Mouse (Mus musculus) MEL (cell line): ENCODE results near the gene 0610010K14Rik. TPM values are rescaled to one million over a fixed set of nuclear protein-coding genes. Genes with fewer than 3 reads are reported as not detected.
A peak's percentile ranks its signal among the peaks of the same experiment; 100 is the strongest.

Source experiments
- DNase-seq: peaks from one replicate; pipeline ENCODE4 v3.0.0; 2011; ENCODE audit warnings: low read depth, low spot score
- H3K27ac ChIP-seq: 2 replicates; pipeline ENCODE4 v1.5.1; 2012; ENCODE audit warnings: low read depth, mild to moderate bottlenecking, control low read depth, low read length, moderate library complexity; ENCODE audit not compliant: control insufficient read depth
- H3K27me3 ChIP-seq, 2 experiments: fragments of 150-350 bp in 1 of 2; sonication (generic) in 1 of 2; 2 replicates each; pipeline ENCODE4 v1.6.1; 2012; ENCODE audit warnings: low read length in 2 of 2, mild to moderate bottlenecking in 2 of 2, improper control_type of control experiment in 1 of 2, moderate library complexity in 1 of 2; ENCODE audit not compliant: insufficient read depth in 2 of 2, control insufficient read depth in 1 of 2
- H3K36me3 ChIP-seq, 2 experiments: 2 replicates each; pipeline ENCODE4 v1.6.1; 2012 to 2014; ENCODE audit warnings: low read length in 2 of 2, improper control_type of control experiment in 1 of 2, inconsistent platforms in 1 of 2, mild to moderate bottlenecking in 1 of 2; ENCODE audit not compliant: insufficient read depth in 2 of 2, control insufficient read depth in 1 of 2
- H3K4me1 ChIP-seq, 2 experiments: fragments of 150-350 bp in 1 of 2; sonication (generic) in 1 of 2; 2 replicates each; pipeline ENCODE4 v1.6.1; 2012; ENCODE audit warnings: low read length in 2 of 2, improper control_type of control experiment in 1 of 2, mild to moderate bottlenecking in 1 of 2; ENCODE audit not compliant: insufficient read depth in 2 of 2, control insufficient read depth in 1 of 2
- H3K4me3 ChIP-seq, 2 experiments: fragments of 150-350 bp in 1 of 2; sonication (generic) in 1 of 2; 2 replicates each; pipeline ENCODE4 v1.5.1; 2012; ENCODE audit warnings: low read depth in 2 of 2, low read length in 2 of 2, mild to moderate bottlenecking in 2 of 2, moderate library complexity in 2 of 2, control low read depth in 1 of 2, improper control_type of control experiment in 1 of 2; ENCODE audit not compliant: control insufficient read depth in 1 of 2, insufficient read depth in 1 of 2
- H3K79me2 ChIP-seq: 2 replicates; pipeline ENCODE4 v1.6.1; 2012; ENCODE audit warnings: mild to moderate bottlenecking, low read length, moderate library complexity; ENCODE audit not compliant: control insufficient read depth, poor library complexity, insufficient read depth
- H3K9ac ChIP-seq: 2 replicates; pipeline ENCODE4 v1.6.1; 2012; ENCODE audit warnings: low read depth, mild to moderate bottlenecking, control low read depth, low read length, moderate library complexity; ENCODE audit not compliant: control insufficient read depth, poor library complexity, severe bottlenecking
- H3K9me3 ChIP-seq: fragments of 150-350 bp; sonication (generic); replicated peaks from 2 replicates; pipeline ENCODE4 v1.6.1; 2012; ENCODE audit warnings: mild to moderate bottlenecking, low read length, improper control_type of control experiment, moderate library complexity; ENCODE audit not compliant: insufficient read depth
- BHLHE40 ChIP-seq: IDR thresholded peaks from 2 replicates; pipeline ENCODE4 v1.6.1; 2012; ENCODE audit warnings: low read depth, mild to moderate bottlenecking, inconsistent platforms, low read length, improper control_type of control experiment, borderline replicate concordance
- CHD1 ChIP-seq: IDR thresholded peaks from 2 replicates; pipeline ENCODE4 v1.6.1; 2012; ENCODE audit warnings: low read depth, mild to moderate bottlenecking, inconsistent platforms, low read length, improper control_type of control experiment
- CHD2 ChIP-seq: IDR thresholded peaks from 2 replicates; pipeline ENCODE4 v1.6.1; 2011; ENCODE audit warnings: low read length, improper control_type of control experiment
- CTCF ChIP-seq, 3 experiments: IDR thresholded peaks in 2 of 3; conservative IDR thresholded peaks in 1 of 3; 2 replicates each; pipeline ENCODE4 v1.5.1; 2011 to 2012; ENCODE audit warnings: low read length in 3 of 3, low read depth in 2 of 3, mild to moderate bottlenecking in 2 of 3, improper control_type of control experiment in 1 of 3, inconsistent platforms in 1 of 3, mixed read lengths in 1 of 3, moderate library complexity in 1 of 3; ENCODE audit not compliant: control insufficient read depth in 1 of 3, insufficient read depth in 1 of 3, poor library complexity in 1 of 3, severe bottlenecking in 1 of 3
- E2F4 ChIP-seq: IDR thresholded peaks from 2 replicates; pipeline ENCODE4 v1.6.1; 2011; ENCODE audit warnings: low read depth, low read length, improper control_type of control experiment, borderline replicate concordance
- EP300 ChIP-seq, 2 experiments: IDR thresholded peaks; 2 replicates each; pipeline ENCODE4 v1.6.1; 2011; ENCODE audit warnings: improper control_type of control experiment in 2 of 2, low read length in 2 of 2, low read depth in 1 of 2, mild to moderate bottlenecking in 1 of 2
- GABPA ChIP-seq: IDR thresholded peaks from 2 replicates; pipeline ENCODE4 v1.6.1; 2012; ENCODE audit warnings: low read depth, mild to moderate bottlenecking, inconsistent platforms, low read length, improper control_type of control experiment, moderate library complexity
- GATA1 ChIP-seq: IDR thresholded peaks from 2 replicates; pipeline ENCODE4 v1.6.1; 2011; ENCODE audit warnings: low read depth, low read length, improper control_type of control experiment
- HCFC1 ChIP-seq: IDR thresholded peaks from 2 replicates; pipeline ENCODE4 v1.6.1; 2012; ENCODE audit warnings: low read depth, mild to moderate bottlenecking, inconsistent platforms, low read length, improper control_type of control experiment, moderate library complexity
- JUND ChIP-seq: IDR thresholded peaks from 2 replicates; pipeline ENCODE4 v1.6.1; 2011; ENCODE audit warnings: low read depth, mild to moderate bottlenecking, improper control_type of control experiment, low read length
- KAT2A ChIP-seq: conservative IDR thresholded peaks from 2 replicates; pipeline ENCODE4 v1.6.1; 2012; ENCODE audit warnings: low read depth, low read length, improper control_type of control experiment, inconsistent platforms
- MAFK ChIP-seq: IDR thresholded peaks from 2 replicates; pipeline ENCODE4 v1.6.1; 2011; ENCODE audit warnings: low read depth, mild to moderate bottlenecking, low read length, improper control_type of control experiment, borderline replicate concordance
- MAZ ChIP-seq: IDR thresholded peaks from 2 replicates; pipeline ENCODE4 v1.6.1; 2012; ENCODE audit warnings: low read depth, mild to moderate bottlenecking, inconsistent platforms, low read length, improper control_type of control experiment
- MEF2A ChIP-seq: IDR thresholded peaks from 2 replicates; pipeline ENCODE4 v1.6.1; 2014; ENCODE audit warnings: low read depth, mild to moderate bottlenecking, inconsistent platforms, low read length, improper control_type of control experiment; ENCODE audit not compliant: poor library complexity, insufficient replicate concordance, severe bottlenecking; ENCODE audit errors: extremely low read depth
- MXI1 ChIP-seq: IDR thresholded peaks from 2 replicates; pipeline ENCODE4 v1.6.1; 2011; ENCODE audit warnings: mild to moderate bottlenecking, low read depth, low read length, improper control_type of control experiment
- MYB ChIP-seq: IDR thresholded peaks from 2 replicates; pipeline ENCODE4 v1.6.1; 2011; ENCODE audit warnings: mild to moderate bottlenecking, low read depth, low read length, improper control_type of control experiment
- NRF1 ChIP-seq: IDR thresholded peaks from 2 replicates; pipeline ENCODE4 v1.6.1; 2014; ENCODE audit warnings: low read depth, mild to moderate bottlenecking, inconsistent platforms, low read length, improper control_type of control experiment, moderate library complexity; ENCODE audit not compliant: poor library complexity, insufficient read depth, severe bottlenecking
- POLR2AphosphoS2 ChIP-seq: IDR thresholded peaks from 2 replicates; pipeline ENCODE4 v1.6.1; 2011; ENCODE audit warnings: low read length, improper control_type of control experiment
- RAD21 ChIP-seq: IDR thresholded peaks from 2 replicates; pipeline ENCODE4 v1.6.1; 2011; ENCODE audit warnings: mild to moderate bottlenecking, low read depth, low read length, improper control_type of control experiment
- RCOR1 ChIP-seq: IDR thresholded peaks from 2 replicates; pipeline ENCODE4 v1.6.1; 2012; ENCODE audit warnings: low read depth, mild to moderate bottlenecking, inconsistent platforms, low read length, improper control_type of control experiment
- SIN3A ChIP-seq: IDR thresholded peaks from 2 replicates; pipeline ENCODE4 v1.6.1; 2012; ENCODE audit warnings: low read length, improper control_type of control experiment, inconsistent platforms
- TAL1 ChIP-seq: IDR thresholded peaks from 2 replicates; pipeline ENCODE4 v1.6.1; 2012; ENCODE audit warnings: mild to moderate bottlenecking, inconsistent platforms, low read length, moderate library complexity, mixed read lengths
- TBP ChIP-seq: IDR thresholded peaks from 2 replicates; pipeline ENCODE4 v1.8.0; 2011; ENCODE audit warnings: low read depth, low read length, improper control_type of control experiment
- TCF12 ChIP-seq: IDR thresholded peaks from 2 replicates; pipeline ENCODE4 v1.6.1; 2014; ENCODE audit warnings: low read depth, mild to moderate bottlenecking, inconsistent platforms, low read length, improper control_type of control experiment, moderate library complexity
- UBTF ChIP-seq: IDR thresholded peaks from 2 replicates; pipeline ENCODE4 v1.6.1; 2012; ENCODE audit warnings: low read depth, mild to moderate bottlenecking, inconsistent platforms, low read length, improper control_type of control experiment, moderate library complexity, borderline replicate concordance; ENCODE audit not compliant: insufficient read depth
- ZKSCAN1 ChIP-seq: IDR thresholded peaks from 2 replicates; pipeline ENCODE4 v1.6.1; 2012; ENCODE audit warnings: low read depth, mild to moderate bottlenecking, inconsistent platforms, low read length, improper control_type of control experiment, moderate library complexity
- ZMIZ1 ChIP-seq: IDR thresholded peaks from 2 replicates; pipeline ENCODE4 v1.6.1; 2012; ENCODE audit warnings: low read depth, mild to moderate bottlenecking, inconsistent platforms, low read length, improper control_type of control experiment, moderate library complexity
- polyA plus RNA-seq, 2 experiments: library from polyadenylated mRNA; stranded (reverse) in 1 of 2; unstranded in 1 of 2; fragments of >175 nt in 1 of 2; fragments of >200 nt in 1 of 2; gene quantifications; 2 replicates each; pipeline versions ENCODE4 v1.2.1 to v1.2.4; 2012; ENCODE audit warnings: low replicate concordance in 2 of 2, low read depth in 1 of 2; ENCODE audit not compliant: insufficient read length in 2 of 2, insufficient read depth in 1 of 2, missing spikeins in 1 of 2
- total RNA-seq: library from RNA; depleted of rRNA; stranded (reverse); fragments of 300-350 nt; gene quantifications from 2 replicates; pipeline ENCODE4 v1.2.3, GENCODE M21; 2012

The 0610010K14Rik gene
- total and polyA plus RNA-seq, 3 experiments, result 60.4 to 189 TPM; not detected in 1

DNA sequence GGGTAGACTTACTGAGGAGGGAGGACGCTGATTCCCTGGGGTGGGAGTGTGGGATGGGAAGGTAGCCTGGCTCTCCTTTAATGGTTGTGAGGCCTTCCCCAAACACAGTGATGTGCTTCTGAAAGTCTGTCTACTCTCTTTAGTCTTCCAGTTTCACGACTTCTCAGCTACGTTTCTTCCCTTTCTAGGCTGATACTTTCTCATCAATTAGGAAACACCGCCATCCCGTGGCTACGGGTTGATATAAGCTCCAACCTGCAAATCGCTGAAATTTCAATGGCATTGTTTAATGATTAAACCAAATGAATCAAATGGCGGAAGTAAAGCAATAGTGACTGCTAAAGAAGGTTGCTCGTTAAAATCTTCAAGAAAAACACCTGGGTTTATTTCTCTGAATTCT, 24.8 kb downstream of the 0610010K14Rik start (continued):
- TF ChIP-seq EP300 (IDR thresholded peaks at IDR 0.05; ENCODE audit: low read depth in 1 of 2, low read length in 2 of 2) (no peak), TAL1 (no peak), BHLHE40 (no peak)

DNA sequence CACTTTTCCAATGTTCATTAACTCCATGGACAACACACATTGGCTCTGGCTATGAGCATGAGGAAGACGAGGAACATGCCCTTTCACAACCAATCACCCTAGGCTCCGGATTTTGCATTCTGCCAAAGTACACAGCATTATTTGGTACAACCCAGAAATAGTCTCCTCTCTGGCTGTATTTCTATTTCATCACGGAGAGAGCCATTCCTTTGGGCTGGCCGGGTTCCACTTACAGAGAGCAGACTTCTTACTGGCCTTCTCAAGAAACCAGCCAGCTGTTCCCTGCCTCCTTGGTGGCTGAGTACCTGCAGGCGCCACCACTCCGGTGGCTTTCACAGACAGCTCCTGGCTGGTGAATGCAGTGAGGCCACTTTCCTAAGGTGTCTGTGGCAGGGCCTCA, 25.3 kb downstream of the 0610010K14Rik start, which contains the start of gene Slc16a11:
TSS of gene Slc16a11 (plus strand) at position 330 of the 400 bp plus-strand sequence.
- Histone ChIP-seq H3K4me1 (peaks cover 0 to 5% of the 10 kb centered on the region in 2 experiments; a peak in 1 of 4 replicates), H3K79me2 (no peaks in the 10 kb centered on the region), H3K9ac (peak within 1 kb of the TSS; percentile 30), H3K9me3 (no peaks in the 10 kb centered on the region), H3K27ac (no peak within 1 kb of the TSS), H3K4me3 (no peak within 1 kb of the TSS), H3K27me3 (no peaks in the 10 kb centered on the region; a peak in 1 of 4 replicates), H3K36me3 (no peaks in the 10 kb centered on the region)
- no peak for TF ChIP-seq BHLHE40
- TF ChIP-seq MEF2A, result no peak
- no peak for TF ChIP-seq JUND
- no peak for TF ChIP-seq SIN3A
- TF ChIP-seq UBTF, result no peak
- no peak for TF ChIP-seq RCOR1
- TF ChIP-seq HCFC1, result no peak
- no peak for TF ChIP-seq MXI1
- no peak for TF ChIP-seq MYB
- TF ChIP-seq TBP, result no peak
- no peak for TF ChIP-seq NRF1
- TF ChIP-seq E2F4, result no peak
- no peak for TF ChIP-seq GATA1
- no peak for TF ChIP-seq RAD21
- no peak for TF ChIP-seq ZKSCAN1
- DNase-seq, result no peak

DNA sequence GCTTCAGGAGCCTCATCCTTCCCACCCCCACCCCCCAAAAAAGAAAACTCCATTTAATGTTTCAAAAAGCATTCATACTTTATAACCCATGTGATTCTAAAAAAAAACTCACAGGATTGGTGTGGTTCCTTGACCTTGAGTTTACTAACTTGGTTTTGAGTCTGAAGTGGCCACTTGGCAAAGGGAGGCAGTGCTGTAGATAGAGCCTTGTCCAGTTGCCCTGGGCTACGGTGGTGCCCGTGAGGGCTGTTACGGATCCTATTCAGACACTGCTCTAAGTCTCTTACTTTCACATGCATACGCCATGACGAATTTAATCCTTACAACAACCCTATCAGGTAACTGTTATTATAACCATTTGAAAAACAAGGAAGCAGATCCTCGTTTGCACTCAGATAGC, 25.7 kb downstream of the 0610010K14Rik start:
- no peaks in the 10 kb centered on the region; a peak in 1 of 4 replicates for H3K27me3 ChIP-seq
- H3K4me1 ChIP-seq, result peaks cover 0 to 5% of the 10 kb centered on the region in 2 experiments; a peak in 1 of 4 replicates
- no peak overlapping the region for H3K27ac ChIP-seq
- no peaks in the 10 kb centered on the region for H3K36me3 ChIP-seq
- no peak overlapping the region for H3K4me3 ChIP-seq
- TF ChIP-seq KAT2A (no peak), UBTF (no peak), JUND (no peak), RAD21 (no peak), RCOR1 (no peak), CHD2 (no peak), ZKSCAN1 (no peak), POLR2AphosphoS2 (no peak), TCF12 (no peak), MAZ (no peak), GABPA (no peak), TAL1 (no peak), MAFK (no peak), NRF1 (no peak), CTCF (IDR thresholded peaks at IDR 0.05 in 2 of 3, conservative IDR thresholded peaks at IDR 0.05 in 1 of 3; ENCODE audit: control insufficient read depth in 1 of 3, insufficient read depth in 1 of 3, low read depth in 2 of 3, low read length in 3 of 3, poor library complexity in 1 of 3, severe bottlenecking in 1 of 3) (no peak), BHLHE40 (no peak), ZMIZ1 (no peak), TBP (no peak), HCFC1 (no peak), CHD1 (no peak)
- H3K9ac ChIP-seq, result no peak overlapping the region
- H3K9me3 ChIP-seq, result no peaks in the 10 kb centered on the region
- DNase-seq, result no peak
- no peaks in the 10 kb centered on the region for H3K79me2 ChIP-seq
